Mouse (Mus musculus): ENCODE measurements at regions not wholly inside any gene's neighbourhood (a gene's known extent, or its start where the extent isn't known, plus 50 kb on each side); places are given as distances from the start of the nearest gene placed in this dataset.

- TF ChIP-seq CTCF (IDR thresholded peaks at IDR 0.05; ENCODE audit: low read depth) (no peak), EP300 (optimal IDR thresholded peaks at IDR 0.05) (no peak)
These were observed 156.6 kb upstream of the Mctp2 start for GRCm38 (mm10) chr7:72462978-72463377.
